Mouse (Mus musculus): Measurements from ENCODE around the gene Arhgef25.

DNA sequence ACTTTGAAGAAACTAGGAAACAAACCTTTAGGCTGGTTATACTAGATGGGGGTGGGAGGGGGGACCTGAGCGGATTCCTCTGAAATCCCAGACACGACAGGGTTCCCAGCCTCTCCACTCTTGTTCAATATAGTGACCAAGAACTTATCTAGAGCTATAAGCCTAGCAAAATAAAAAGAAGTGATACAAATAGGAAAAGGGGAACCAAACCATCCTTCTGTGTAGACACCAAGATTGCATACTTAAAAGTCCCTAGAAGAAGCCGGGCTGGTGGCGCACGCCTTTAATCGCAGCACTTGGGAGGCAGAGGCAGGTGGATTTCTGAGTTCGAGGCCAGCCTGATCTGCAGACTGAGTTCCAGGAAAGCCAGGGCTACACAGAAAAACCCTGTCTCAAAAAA is 36.6 kb downstream of the Arhgef25 start:
- TF ChIP-seq CTCF (IDR thresholded peaks at IDR 0.05; ENCODE audit: insufficient read depth, low read depth, low read length) (no peak), POLR2A (IDR thresholded peaks at IDR 0.05; ENCODE audit: insufficient read depth, low read depth, low read length) (no peak)

All from olfactory bulb, adult 2 months (tissue).